Comparison of ENCODE assay signal across 8 mouse cellular contexts in genomic region chr7:107594857-107595402, GRCm38 (mm10). TPM values are rescaled to one million over a fixed set of nuclear protein-coding genes. Genes with fewer than 3 reads are reported as not detected.
DNase-seq lines count a peak whose midpoint lies in the region; ATAC-seq lines count a peak whose summit lies in the region.

TSS of gene Ppfibp2 (plus strand) at chr7:107595207.

- under 1% methylated on average over 23 of the region's 24 CpGs for WGBS in heart, embryonic 10.5 days
- WGBS in kidney, embryonic 14.5 days = under 1% methylated on average over 18 of the region's 24 CpGs
- WGBS in limb, embryonic 13.5 days = under 1% methylated on average over 24 of the region's 24 CpGs
- 1% methylated on average over 24 of the region's 24 CpGs for WGBS in midbrain, embryonic 14.5 days

- H3K27me3 ChIP-seq in erythroblast, embryonic 14.5 days (ENCODE audit: control insufficient read depth) = peaks cover 9% of the 10 kb centered on the region
- no peaks in the 10 kb centered on the region for H3K27me3 ChIP-seq in heart, embryonic 10.5 days (ENCODE audit: insufficient read depth, poor library complexity, severe bottlenecking)
- H3K27me3 ChIP-seq in kidney, embryonic 14.5 days (ENCODE audit: control insufficient read depth, insufficient read depth, low read length) = no peaks in the 10 kb centered on the region
- H3K27me3 ChIP-seq in limb, embryonic 13.5 days = no peaks in the 10 kb centered on the region
- H3K27me3 ChIP-seq in midbrain, embryonic 14.5 days (ENCODE audit: control insufficient read depth, insufficient read depth, low read length) = peaks cover 5% of the 10 kb centered on the region; the same call in 1 of the 2 replicates

- H3K4me2 ChIP-seq in kidney, embryonic 14.5 days (replicated peaks; ENCODE audit: low read depth, low read length) = peak within 1 kb of the TSS; percentile 81
- peak within 1 kb of the TSS; percentile 94 for H3K4me2 ChIP-seq in limb, embryonic 13.5 days (replicated peaks)
- peak within 1 kb of the TSS; percentile 97 for H3K4me2 ChIP-seq in midbrain, embryonic 14.5 days (ENCODE audit: low read length)

- no peaks in the 10 kb centered on the region for H3K9me3 ChIP-seq in erythroblast, embryonic 14.5 days (ENCODE audit: control insufficient read depth, low read length)
- no peaks in the 10 kb centered on the region for H3K9me3 ChIP-seq in heart, embryonic 10.5 days
- no peaks in the 10 kb centered on the region for H3K9me3 ChIP-seq in kidney, embryonic 14.5 days (ENCODE audit: control insufficient read depth, low read length)
- H3K9me3 ChIP-seq in limb, embryonic 13.5 days = no peaks in the 10 kb centered on the region
- no peaks in the 10 kb centered on the region for H3K9me3 ChIP-seq in midbrain, embryonic 14.5 days (ENCODE audit: control insufficient read depth, low read length)

- H3K4me3 ChIP-seq in brown adipose tissue, adult 24 weeks (ENCODE audit: insufficient read depth, low read depth, low read length) = peak within 1 kb of the TSS; percentile 65
- peak within 1 kb of the TSS; percentile 58 for H3K4me3 ChIP-seq in erythroblast, embryonic 14.5 days (replicated peaks)
- peak within 1 kb of the TSS; percentile 71 for H3K4me3 ChIP-seq in heart, embryonic 10.5 days
- H3K4me3 ChIP-seq in kidney, embryonic 14.5 days (ENCODE audit: low read length) = peak within 1 kb of the TSS; percentile 51
- peak within 1 kb of the TSS; percentile 54 for H3K4me3 ChIP-seq in limb, embryonic 13.5 days
- peak within 1 kb of the TSS; percentile 58 for H3K4me3 ChIP-seq in midbrain, embryonic 14.5 days (replicated peaks; ENCODE audit: low read depth, low read length)

- no peaks in the 10 kb centered on the region for H3K36me3 ChIP-seq in erythroblast, embryonic 14.5 days (ENCODE audit: control insufficient read depth)
- no peaks in the 10 kb centered on the region for H3K36me3 ChIP-seq in heart, embryonic 10.5 days
- 0 out of 2 replicates have a peak, but pooled peaks cover 2% of the 10 kb centered on the region for H3K36me3 ChIP-seq in kidney, embryonic 14.5 days (ENCODE audit: control insufficient read depth, insufficient read depth, low read length)
- peaks cover 26% of the 10 kb centered on the region for H3K36me3 ChIP-seq in limb, embryonic 13.5 days
- no peaks in the 10 kb centered on the region for H3K36me3 ChIP-seq in midbrain, embryonic 14.5 days (ENCODE audit: control insufficient read depth, insufficient read depth, low read length)

- no peaks in the 10 kb centered on the region for H3K4me1 ChIP-seq in brown adipose tissue, adult 24 weeks (ENCODE audit: control insufficient read depth, insufficient read depth, insufficient read length, low read length)
- H3K4me1 ChIP-seq in erythroblast, embryonic 14.5 days (ENCODE audit: control insufficient read depth) = peaks cover 12% of the 10 kb centered on the region
- peaks cover 23% of the 10 kb centered on the region for H3K4me1 ChIP-seq in heart, embryonic 10.5 days
- H3K4me1 ChIP-seq in kidney, embryonic 14.5 days (ENCODE audit: control insufficient read depth, insufficient read depth, low read length) = no peaks in the 10 kb centered on the region
- peaks cover 23% of the 10 kb centered on the region for H3K4me1 ChIP-seq in limb, embryonic 13.5 days
- 0 out of 2 replicates have a peak, but pooled peaks cover 7% of the 10 kb centered on the region for H3K4me1 ChIP-seq in midbrain, embryonic 14.5 days (ENCODE audit: control insufficient read depth, insufficient read depth, low read length)

- H3K9ac ChIP-seq in kidney, embryonic 14.5 days (ENCODE audit: low read depth, low read length) = peak within 1 kb of the TSS; percentile 50; the same call in 1 of the 2 replicates
- peak within 1 kb of the TSS; percentile 63 for H3K9ac ChIP-seq in limb, embryonic 13.5 days
- peak within 1 kb of the TSS; percentile 54 for H3K9ac ChIP-seq in midbrain, embryonic 14.5 days (replicated peaks; ENCODE audit: low read length)

- peak within 1 kb of the TSS; percentile 45; the same call in 1 of the 2 replicates for H3K27ac ChIP-seq in brown adipose tissue, adult 24 weeks (replicated peaks; ENCODE audit: low read depth, low read length)
- peak within 1 kb of the TSS; percentile 77 for H3K27ac ChIP-seq in heart, embryonic 10.5 days
- peak within 1 kb of the TSS; percentile 71; the same call in 1 of the 2 replicates for H3K27ac ChIP-seq in kidney, embryonic 14.5 days (ENCODE audit: low read depth, low read length)
- no peak within 1 kb of the TSS for H3K27ac ChIP-seq in limb, embryonic 13.5 days
- H3K27ac ChIP-seq in midbrain, embryonic 14.5 days (replicated peaks; ENCODE audit: low read depth, low read length) = no peak within 1 kb of the TSS

- peak; percentile 95 for DNase-seq in heart, embryonic 10.5 days (ENCODE audit: low spot score)
- DNase-seq in midbrain, embryonic 14.5 days = peak; percentile 81
- peak; percentile 74 for DNase-seq in spleen, adult 12 weeks (ENCODE audit: low spot score)
- no peak for DNase-seq in MN1 (ENCODE audit: low spot score)

- peak; percentile 98 for ATAC-seq in kidney, embryonic 14.5 days (ENCODE audit: low FRiP score, low TSS enrichment)
- peak; percentile 91 for ATAC-seq in limb, embryonic 13.5 days (ENCODE audit: low FRiP score, low read depth)
- peak; percentile 92 for ATAC-seq in midbrain, embryonic 14.5 days (ENCODE audit: low FRiP score, low TSS enrichment)

RNA-seq across cellular contexts. Expression of gene Ppfibp2, which starts in this region (rescaled TPM):
- polyA plus RNA-seq in brown adipose tissue, adult 24 weeks (2012; ENCODE audit: insufficient read depth, insufficient read length, missing spikeins) = 1.7 TPM in 2 replicates
- 0.01 TPM in 1 of 2 replicates, not detected in the other for polyA plus RNA-seq in erythroblast, embryonic 14.5 days (2012)
- polyA plus RNA-seq in heart, embryonic 10.5 days (2016; fragmentation: Nextera tagmentation; extraction: Ambion mirVana) = 8.0 and 13.3 TPM in 2 replicates
- polyA plus RNA-seq in kidney, embryonic 14.5 days (2014; fragmentation: Nextera tagmentation; extraction: Ambion mirVana) = 4.4 and 5.9 TPM in 2 replicates
- 10.8 and 12.0 TPM in 2 replicates for polyA plus RNA-seq in limb, embryonic 13.5 days (2015; fragmentation: Nextera tagmentation; extraction: Ambion mirVana)
- 0.46 and 1.0 TPM in 2 replicates for polyA plus RNA-seq in midbrain, embryonic 14.5 days (2014; fragmentation: Nextera tagmentation; extraction: Ambion mirVana)

Comparison
In these comparisons a context has a peak if more than half of its experiments do, and no peak if none do; other contexts are left out.
1. H3K27ac ChIP-seq: peak in brown adipose tissue, adult 24 weeks (single experiment), heart, embryonic 10.5 days (single experiment) and kidney, embryonic 14.5 days (single experiment); none in limb, embryonic 13.5 days (single experiment) and midbrain, embryonic 14.5 days (single experiment).
2. Peak in every context shown above with its lines, with median percentiles within 50 percentile points of each other: H3K4me3 ChIP-seq, ATAC-seq, H3K4me2 ChIP-seq and H3K9ac ChIP-seq.